Mouse (Mus musculus): ENCODE data around the gene BC024978. TPM values are rescaled to one million over a fixed set of nuclear protein-coding genes. Genes with fewer than 3 reads are reported as not detected.

Gene BC024978
- polyA plus RNA-seq, 1 experiment, result 18.8 TPM

DNA sequence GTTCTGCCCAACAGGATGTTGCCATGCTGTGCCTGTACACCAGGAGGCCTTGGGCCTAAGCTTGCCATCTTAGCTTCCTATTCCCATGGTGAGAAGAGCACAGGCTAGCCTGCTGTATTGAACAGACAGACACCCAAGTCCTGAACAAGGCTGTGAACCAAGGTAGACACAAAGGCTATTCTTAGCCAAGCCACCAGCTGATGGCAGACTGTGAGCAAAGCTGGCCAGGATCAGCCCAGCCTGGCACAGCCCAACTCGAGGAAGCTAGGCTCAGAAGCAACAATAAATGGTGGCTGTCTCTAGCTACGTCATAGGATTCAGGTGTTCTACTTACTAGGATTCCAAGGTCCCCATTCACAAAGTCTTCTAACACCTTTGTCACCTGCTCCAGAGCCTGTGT, 17.0 kb downstream of the BC024978 start:
- WGBS, result 6% methylated on average over 2 of the region's 2 CpGs
- Histone ChIP-seq H3K27ac (ENCODE audit: insufficient read depth, low read length) (peak overlapping the region; percentile 39; the same call in 1 of the 2 replicates), H3K4me1 (ENCODE audit: control insufficient read depth, insufficient read depth, low read length) (peaks cover 15% of the 10 kb centered on the region), H3K27me3 (ENCODE audit: control insufficient read depth, insufficient read depth, low read length) (no peaks in the 10 kb centered on the region), H3K4me3 (replicated peaks; ENCODE audit: insufficient read depth, low read depth, low read length) (no peak overlapping the region)
- peak; percentile 27 to 38 for DNase-seq
- TF ChIP-seq CTCF (IDR thresholded peaks at IDR 0.05; ENCODE audit: borderline replicate concordance, insufficient read depth, low read depth, low read length), result no peak
- no peak for TF ChIP-seq POLR2A (IDR thresholded peaks at IDR 0.05; ENCODE audit: borderline replicate concordance, insufficient read depth, low read length)

DNA sequence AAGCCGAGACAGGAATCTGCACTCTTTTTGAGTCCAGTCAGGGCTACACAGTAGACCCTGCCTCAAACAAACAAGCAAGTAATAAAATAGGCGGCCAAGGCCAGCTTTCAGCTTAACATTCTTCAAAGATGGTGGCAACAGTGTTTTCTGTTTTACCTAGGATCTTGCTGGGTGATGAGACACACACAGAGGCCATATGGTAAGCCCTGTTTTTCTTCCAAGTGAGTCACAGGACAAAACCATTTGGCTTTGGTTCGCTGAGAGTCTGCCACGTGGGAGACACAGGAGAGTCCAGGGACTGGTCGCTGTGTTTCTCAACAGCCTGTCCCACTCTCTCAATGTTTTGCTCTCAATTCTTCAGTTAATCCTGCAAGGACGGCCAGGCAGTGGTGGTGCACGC, 23.0 kb downstream of the BC024978 start:
- DNase-seq, result peak; percentile 71 to 91
- H3K4me1 ChIP-seq (ENCODE audit: control insufficient read depth, insufficient read depth, low read length), result peaks cover 19% of the 10 kb centered on the region
- peak overlapping the region; percentile 93 for H3K27ac ChIP-seq (ENCODE audit: insufficient read depth, low read length)
- H3K4me3 ChIP-seq (replicated peaks; ENCODE audit: insufficient read depth, low read depth, low read length), result no peak overlapping the region
- TF ChIP-seq POLR2A (IDR thresholded peaks at IDR 0.05; ENCODE audit: borderline replicate concordance, insufficient read depth, low read length) (no peak), CTCF (IDR thresholded peaks at IDR 0.05; ENCODE audit: borderline replicate concordance, insufficient read depth, low read depth, low read length) (no peak)
- no peaks in the 10 kb centered on the region for H3K27me3 ChIP-seq (ENCODE audit: control insufficient read depth, insufficient read depth, low read length)
- 16% methylated on average over 7 of the region's 7 CpGs for WGBS

- TF ChIP-seq POLR2A (IDR thresholded peaks at IDR 0.05; ENCODE audit: borderline replicate concordance, insufficient read depth, low read length), result no peak
- no peak for TF ChIP-seq CTCF (IDR thresholded peaks at IDR 0.05; ENCODE audit: borderline replicate concordance, insufficient read depth, low read depth, low read length)
- H3K27ac ChIP-seq (ENCODE audit: insufficient read depth, low read length), result no peak overlapping the region
- WGBS, result 75% methylated on average over 11 of the region's 11 CpGs
- no peaks in the 10 kb centered on the region for H3K27me3 ChIP-seq (ENCODE audit: control insufficient read depth, insufficient read depth, low read length)
- H3K4me1 ChIP-seq (ENCODE audit: control insufficient read depth, insufficient read depth, low read length), result peaks cover 29% of the 10 kb centered on the region
- no peak for DNase-seq
- H3K4me3 ChIP-seq (replicated peaks; ENCODE audit: insufficient read depth, low read depth, low read length), result no peak overlapping the region
Measured at GRCm38 (mm10) chr7:27219937-27220336, 24.4 kb downstream of the BC024978 start.

GRCm38 (mm10) chr7:27221939-27222338, 26.4 kb downstream of the BC024978 start:
- WGBS, result 22% methylated on average over 6 of the region's 6 CpGs
- no peak for DNase-seq
- Histone ChIP-seq H3K27me3 (ENCODE audit: control insufficient read depth, insufficient read depth, low read length) (no peaks in the 10 kb centered on the region), H3K4me1 (ENCODE audit: control insufficient read depth, insufficient read depth, low read length) (peaks cover 28% of the 10 kb centered on the region), H3K4me3 (replicated peaks; ENCODE audit: insufficient read depth, low read depth, low read length) (no peak overlapping the region), H3K27ac (ENCODE audit: insufficient read depth, low read length) (no peak overlapping the region)
- TF ChIP-seq POLR2A (IDR thresholded peaks at IDR 0.05; ENCODE audit: borderline replicate concordance, insufficient read depth, low read length), result no peak
- TF ChIP-seq CTCF (IDR thresholded peaks at IDR 0.05; ENCODE audit: borderline replicate concordance, insufficient read depth, low read depth, low read length), result no peak

DNA sequence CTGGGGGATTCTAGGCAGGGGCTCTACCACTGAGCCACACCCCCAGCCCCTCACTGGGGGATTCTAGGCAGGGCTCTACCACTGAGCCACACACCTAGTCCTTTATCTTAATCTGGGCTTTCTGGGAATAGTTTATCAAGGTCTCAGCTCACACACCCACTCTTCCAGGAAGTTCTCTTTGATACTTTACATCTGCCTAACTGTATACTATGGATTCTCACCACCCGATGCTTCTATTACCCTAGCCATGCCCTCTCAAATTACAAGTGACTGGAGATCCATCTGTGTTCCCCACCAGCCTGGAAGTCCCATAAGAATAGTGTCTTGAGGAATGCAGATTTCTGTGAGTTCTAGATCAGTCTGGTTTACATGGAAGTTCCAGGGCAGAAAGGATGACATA, 27.0 kb downstream of the BC024978 start:
- TF ChIP-seq POLR2A (IDR thresholded peaks at IDR 0.05; ENCODE audit: borderline replicate concordance, insufficient read depth, low read length) (no peak), CTCF (IDR thresholded peaks at IDR 0.05; ENCODE audit: borderline replicate concordance, insufficient read depth, low read depth, low read length) (no peak)
- DNase-seq, result no peak
- WGBS, result 80% methylated on average over 1 of the region's 1 CpGs
- Histone ChIP-seq H3K4me1 (ENCODE audit: control insufficient read depth, insufficient read depth, low read length) (peaks cover 25% of the 10 kb centered on the region), H3K4me3 (replicated peaks; ENCODE audit: insufficient read depth, low read depth, low read length) (no peak overlapping the region), H3K27me3 (ENCODE audit: control insufficient read depth, insufficient read depth, low read length) (no peaks in the 10 kb centered on the region), H3K27ac (ENCODE audit: insufficient read depth, low read length) (no peak overlapping the region)

GRCm38 (mm10) chr7:27224877-27225575, 29.4 kb downstream of the BC024978 start:
- Histone ChIP-seq H3K4me1 (ENCODE audit: control insufficient read depth, insufficient read depth, low read length) (peaks cover 17% of the 10 kb centered on the region), H3K27me3 (ENCODE audit: control insufficient read depth, insufficient read depth, low read length) (no peaks in the 10 kb centered on the region), H3K4me3 (replicated peaks; ENCODE audit: insufficient read depth, low read depth, low read length) (peak overlapping the region; percentile 60), H3K27ac (ENCODE audit: insufficient read depth, low read length) (peak overlapping the region; percentile 14; the same call in 1 of the 2 replicates)
- whole genome bisulfite sequencing, result 20% methylated on average over 11 of the region's 11 CpGs
- TF ChIP-seq POLR2A (IDR thresholded peaks at IDR 0.05; ENCODE audit: borderline replicate concordance, insufficient read depth, low read length) (no peak), CTCF (IDR thresholded peaks at IDR 0.05; ENCODE audit: borderline replicate concordance, insufficient read depth, low read depth, low read length) (no peak)
- peak; percentile 39 to 44 for DNase-seq

- Histone ChIP-seq H3K27me3 (ENCODE audit: control insufficient read depth, insufficient read depth, low read length) (no peaks in the 10 kb centered on the region), H3K4me3 (replicated peaks; ENCODE audit: insufficient read depth, low read depth, low read length) (peak overlapping the region; percentile 60), H3K27ac (ENCODE audit: insufficient read depth, low read length) (peak overlapping the region; percentile 65), H3K4me1 (ENCODE audit: control insufficient read depth, insufficient read depth, low read length) (peaks cover 14% of the 10 kb centered on the region)
- TF ChIP-seq CTCF (IDR thresholded peaks at IDR 0.05; ENCODE audit: borderline replicate concordance, insufficient read depth, low read depth, low read length), result no peak
- TF ChIP-seq POLR2A (IDR thresholded peaks at IDR 0.05; ENCODE audit: borderline replicate concordance, insufficient read depth, low read length), result no peak
- 9% methylated on average over 9 of the region's 9 CpGs for WGBS
- peak in 1 of 2 experiments; percentile 43 for DNase-seq
Measured at GRCm38 (mm10) chr7:27227276-27227675, 31.7 kb downstream of the BC024978 start.

GRCm38 (mm10) chr7:27227676-27228075, 32.1 kb downstream of the BC024978 start:
- H3K4me3 ChIP-seq (replicated peaks; ENCODE audit: insufficient read depth, low read depth, low read length), result peak overlapping the region; percentile 60
- peaks cover 14% of the 10 kb centered on the region for H3K4me1 ChIP-seq (ENCODE audit: control insufficient read depth, insufficient read depth, low read length)
- TF ChIP-seq CTCF (IDR thresholded peaks at IDR 0.05; ENCODE audit: borderline replicate concordance, insufficient read depth, low read depth, low read length) (no peak), POLR2A (IDR thresholded peaks at IDR 0.05; ENCODE audit: borderline replicate concordance, insufficient read depth, low read length) (no peak)
- WGBS, result 2% methylated on average over 10 of the region's 10 CpGs
- peak; percentile 67 to 76 for DNase-seq
- H3K27ac ChIP-seq (ENCODE audit: insufficient read depth, low read length), result peak overlapping the region; percentile 65
- H3K27me3 ChIP-seq (ENCODE audit: control insufficient read depth, insufficient read depth, low read length), result no peaks in the 10 kb centered on the region

All from cerebellum, adult 2 months (tissue).